Mouse (Mus musculus) midbrain, postnatal 0 days (tissue): ENCODE measurements around the gene Gimap8. TPM values are rescaled to one million over a fixed set of nuclear protein-coding genes. Genes with fewer than 3 reads are reported as not detected.
A peak's percentile ranks its signal among the peaks of the same experiment; 100 is the strongest.

Experiments
- ATAC-seq: fragments of 200-750 bp; cut with Nextera tagmentation; 2 replicates; pipeline ENCODE4 v1.8.0; 2017; ENCODE audit warnings: moderate number of reproducible peaks, mild to moderate bottlenecking, moderate TSS enrichment, moderate library complexity; ENCODE audit not compliant: low FRiP score
- DNase-seq: peaks from one replicate; pipeline ENCODE4 v3.0.0-alpha.2; 2015; ENCODE audit warnings: low spot score
- H3K27ac ChIP-seq: fragments of 300-500 bp; sonication (generic); 2 replicates; pipeline ENCODE4 v1.5.1; 2014; ENCODE audit warnings: low read depth, mild to moderate bottlenecking, low read length, mixed read lengths
- H3K27me3 ChIP-seq: fragments of 300-500 bp; sonication (generic); 2 replicates; pipeline ENCODE4 v1.6.1; 2014; ENCODE audit warnings: low read length, control low read depth, mixed read lengths; ENCODE audit not compliant: insufficient read depth
- H3K36me3 ChIP-seq: fragments of 300-500 bp; sonication (generic); 2 replicates; pipeline ENCODE4 v1.6.1; 2014; ENCODE audit warnings: low read length, control low read depth, mixed read lengths; ENCODE audit not compliant: insufficient read depth
- H3K4me1 ChIP-seq: fragments of 300-500 bp; sonication (generic); 2 replicates; pipeline ENCODE4 v1.6.1; 2014; ENCODE audit warnings: mild to moderate bottlenecking, control low read depth, antibody characterized with exemption, low read length, mixed read lengths; ENCODE audit not compliant: insufficient read depth
- H3K4me2 ChIP-seq: fragments of 300-500 bp; sonication (generic); 2 replicates; pipeline ENCODE4 v1.6.1; 2014; ENCODE audit warnings: low read depth, mild to moderate bottlenecking, low read length, mixed read lengths; ENCODE audit not compliant: poor library complexity, severe bottlenecking
- H3K4me3 ChIP-seq: fragments of 300-500 bp; sonication (generic); 2 replicates; pipeline ENCODE4 v1.5.1; 2014; ENCODE audit warnings: low read depth, mild to moderate bottlenecking, low read length, moderate library complexity
- H3K9ac ChIP-seq: fragments of 300-500 bp; sonication (generic); replicated peaks from 2 replicates; pipeline ENCODE4 v1.6.1; 2014; ENCODE audit warnings: mild to moderate bottlenecking, low read length, moderate library complexity, mixed read lengths; ENCODE audit not compliant: poor library complexity, severe bottlenecking
- H3K9me3 ChIP-seq: fragments of 300-500 bp; sonication (generic); 2 replicates; pipeline ENCODE4 v1.6.1; 2016; ENCODE audit warnings: low read length, control low read depth
- CTCF ChIP-seq: IDR thresholded peaks from 2 replicates; pipeline ENCODE4 v1.5.1; 2016; ENCODE audit warnings: antibody characterized with exemption, mild to moderate bottlenecking
- WGBS: fragments of 180-500 bp; shearing (Covaris S2); extraction: QIAGEN DNeasy Blood & Tissue Kit; methylation state at CpG from one replicate; pipeline ENCODE4 v1.1.7; 2014; 5-methylcytosine and 5-hydroxymethylcytosine counted together
- polyA plus RNA-seq: library from polyadenylated mRNA; unstranded; fragments of >200 nt; fragmentation: Nextera tagmentation; extraction: Ambion mirVana; gene quantifications from 2 replicates; pipeline ENCODE4 v1.2.1, GENCODE M21; 2015
- total RNA-seq: library from RNA; depleted of rRNA; stranded (reverse); fragments of >200 nt; gene quantifications from 2 replicates; pipeline ENCODE4 v1.2.3, GENCODE M21; 2014

Gimap8 gene
- total and polyA plus RNA-seq, 2 experiments from 2014 or later, result 0.53 to 0.60 TPM

GRCm38 (mm10) chr6:48697555-48697930, 50.5 kb downstream of the Gimap8 start:
- H3K4me3 ChIP-seq, result no peak overlapping the region

DNA sequence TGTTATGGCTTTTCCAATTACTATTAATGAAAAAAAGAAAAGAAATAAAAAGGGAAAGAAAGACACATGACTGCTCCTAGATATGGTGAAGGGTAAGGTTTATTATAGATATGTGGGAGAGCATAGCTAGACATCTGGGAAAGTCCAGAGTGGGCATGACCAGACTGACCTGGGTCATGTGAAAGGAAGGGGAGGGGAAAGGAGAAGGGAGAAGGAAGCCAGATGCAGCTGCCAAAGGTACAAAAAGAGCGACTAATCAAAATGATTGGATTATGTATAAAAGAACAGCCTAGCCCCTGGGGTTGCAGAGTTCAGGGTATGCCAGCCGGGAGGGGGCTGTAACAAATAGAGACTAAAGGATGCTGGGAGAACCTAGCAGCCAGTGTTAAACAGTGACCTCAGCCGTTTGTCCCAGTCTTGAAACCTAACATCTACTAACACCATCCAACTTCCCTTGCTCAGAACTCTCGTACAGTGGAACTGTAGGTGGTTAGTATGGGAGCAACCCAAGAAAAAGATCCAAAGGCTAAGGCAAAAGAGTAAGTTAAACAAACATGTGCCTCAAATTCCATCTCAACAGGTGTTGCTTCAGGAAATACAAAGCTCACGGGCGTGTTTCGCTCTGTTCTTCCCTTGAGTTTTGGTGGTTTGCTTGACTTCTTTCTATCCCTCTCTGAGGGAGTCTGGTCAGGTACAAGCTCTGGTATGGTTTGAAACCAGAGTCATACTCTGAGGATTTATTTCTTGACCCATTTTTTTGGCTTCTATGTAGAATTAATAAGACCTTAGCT, 51.2 kb downstream of the Gimap8 start:
- Histone ChIP-seq H3K4me3 (no peak overlapping the region), H3K36me3 (no peaks in the 10 kb centered on the region), H3K27ac (no peak overlapping the region), H3K4me1 (no peaks in the 10 kb centered on the region), H3K4me2 (no peak overlapping the region), H3K27me3 (no peaks in the 10 kb centered on the region), H3K9me3 (no peaks in the 10 kb centered on the region), H3K9ac (no peak overlapping the region)
- DNase-seq (no peak), ATAC-seq (no peak)
- no peak for TF ChIP-seq CTCF
- 73% methylated on average over 7 of the region's 7 CpGs for WGBS

More at GRCm38 (mm10) chr6:48697555-48697930, 50.5 kb downstream of the Gimap8 start:
- no peak for DNase-seq
- Histone ChIP-seq H3K4me1 (no peaks in the 10 kb centered on the region), H3K9me3 (no peaks in the 10 kb centered on the region), H3K4me2 (no peak overlapping the region), H3K9ac (no peak overlapping the region), H3K36me3 (no peaks in the 10 kb centered on the region), H3K27ac (no peak overlapping the region), H3K27me3 (no peaks in the 10 kb centered on the region)
- TF ChIP-seq CTCF, result no peak
- no peak for ATAC-seq
- 50% methylated on average over 1 of the region's 1 CpGs for WGBS

- no peaks in the 10 kb centered on the region for H3K27me3 ChIP-seq
- no peak overlapping the region for H3K4me3 ChIP-seq
- no peak overlapping the region for H3K4me2 ChIP-seq
- no peaks in the 10 kb centered on the region for H3K4me1 ChIP-seq
- H3K27ac ChIP-seq, result no peak overlapping the region
- TF ChIP-seq CTCF, result no peak
- no peak for ATAC-seq
- no peak overlapping the region for H3K9ac ChIP-seq
- no peaks in the 10 kb centered on the region for H3K36me3 ChIP-seq
- H3K9me3 ChIP-seq, result no peaks in the 10 kb centered on the region
- no peak for DNase-seq
- 88% methylated on average over 3 of the region's 3 CpGs for WGBS
Observed at GRCm38 (mm10) chr6:48698888-48699287, 51.9 kb downstream of the Gimap8 start.

DNA sequence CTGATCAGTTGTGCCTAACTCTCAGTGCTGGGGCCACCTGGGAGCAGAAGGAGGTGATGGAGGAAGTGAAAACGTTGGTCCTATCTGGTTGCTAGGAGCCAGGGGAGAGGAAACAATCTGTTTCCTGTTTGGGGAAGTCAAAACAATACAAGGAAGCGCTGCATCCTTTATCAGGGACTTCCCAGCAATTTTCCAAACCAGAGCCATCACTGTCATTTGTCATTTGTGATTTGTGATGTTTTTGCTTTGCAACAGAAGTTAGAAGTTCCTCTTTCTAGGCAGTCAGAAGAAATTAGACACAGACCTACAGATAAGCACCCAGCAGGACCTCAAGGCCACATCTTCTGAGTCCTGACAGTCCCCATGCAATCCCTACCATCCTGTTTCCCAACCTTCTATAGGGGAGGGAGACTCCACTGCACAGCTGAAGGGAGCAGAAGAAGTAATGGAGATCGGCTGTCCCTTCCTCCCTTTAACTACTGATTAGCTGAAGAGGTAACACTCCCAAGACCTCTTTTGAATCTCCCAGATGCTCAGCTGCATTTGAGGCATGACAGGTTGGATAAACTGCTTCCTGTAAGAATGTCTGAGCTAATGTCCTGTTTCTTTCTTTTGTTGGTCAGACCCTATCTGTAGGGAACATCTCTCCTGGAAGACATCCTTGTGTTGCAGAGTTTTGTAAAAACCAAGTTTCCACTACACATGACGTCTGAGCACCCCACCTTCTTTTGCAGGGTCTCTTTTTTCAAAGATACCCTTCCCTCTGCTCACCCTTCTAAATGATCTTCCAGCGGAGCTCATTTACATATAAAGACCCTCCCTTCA, 53.4 kb downstream of the Gimap8 start:
- no peak for TF ChIP-seq CTCF
- no peaks in the 10 kb centered on the region for H3K9me3 ChIP-seq
- no peaks in the 10 kb centered on the region for H3K4me1 ChIP-seq
- H3K36me3 ChIP-seq, result no peaks in the 10 kb centered on the region
- ATAC-seq (no peak), DNase-seq (no peak)
- H3K4me2 ChIP-seq, result no peak overlapping the region
- no peak overlapping the region for H3K9ac ChIP-seq
- H3K4me3 ChIP-seq, result no peak overlapping the region
- no peak overlapping the region for H3K27ac ChIP-seq
- WGBS, result 64% methylated on average over 5 of the region's 5 CpGs
- H3K27me3 ChIP-seq, result no peaks in the 10 kb centered on the region

DNA sequence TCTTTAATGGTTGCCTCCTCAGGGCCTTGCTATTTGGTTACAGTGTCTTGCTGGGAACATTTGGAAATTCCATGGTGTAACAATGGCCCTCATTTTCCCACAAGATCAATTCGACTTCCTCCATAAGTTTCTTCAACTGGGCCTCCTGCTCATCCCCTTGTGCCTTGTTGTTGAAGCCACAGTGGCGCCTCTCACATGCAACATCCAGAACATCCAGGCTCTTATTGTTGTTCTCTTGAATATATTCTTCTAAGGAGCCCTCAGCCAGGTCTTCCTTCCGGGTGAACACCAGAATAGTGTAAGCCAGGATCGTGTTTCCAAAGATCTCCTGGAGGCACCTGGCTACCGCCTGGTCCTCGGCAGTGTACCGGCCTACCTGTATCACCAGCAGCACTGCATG, 55.1 kb downstream of the Gimap8 start:
- TF ChIP-seq CTCF, result no peak
- DNase-seq (no peak), ATAC-seq (no peak)
- H3K9ac ChIP-seq, result no peak overlapping the region
- H3K9me3 ChIP-seq, result no peaks in the 10 kb centered on the region
- 89% methylated on average over 7 of the region's 7 CpGs for WGBS
- no peak overlapping the region for H3K27ac ChIP-seq
- H3K36me3 ChIP-seq, result no peaks in the 10 kb centered on the region
- no peak overlapping the region for H3K4me3 ChIP-seq
- no peak overlapping the region for H3K4me2 ChIP-seq
- H3K27me3 ChIP-seq, result no peaks in the 10 kb centered on the region
- no peaks in the 10 kb centered on the region for H3K4me1 ChIP-seq

- ATAC-seq, result no peak
- Histone ChIP-seq H3K4me3 (no peak overlapping the region), H3K4me2 (no peak overlapping the region), H3K27me3 (no peaks in the 10 kb centered on the region), H3K36me3 (no peaks in the 10 kb centered on the region), H3K4me1 (no peaks in the 10 kb centered on the region), H3K9ac (no peak overlapping the region), H3K27ac (no peak overlapping the region), H3K9me3 (no peaks in the 10 kb centered on the region)
- no peak for DNase-seq
- TF ChIP-seq CTCF, result peak; percentile 21
- WGBS, result 77% methylated on average over 5 of the region's 5 CpGs
Observed at GRCm38 (mm10) chr6:48702601-48703000, 55.6 kb downstream of the Gimap8 start.
